Mouse (Mus musculus): ENCODE results near the gene Ppp1ca.

The Ppp1ca gene

GRCm38 (mm10) chr19:4232651-4233050, 40.8 kb downstream of the Ppp1ca start:
- DNase-seq (ENCODE audit: low spot score) = no peak

GRCm38 (mm10) chr19:4234548-4234947, 42.7 kb downstream of the Ppp1ca start:
- no peak for DNase-seq (ENCODE audit: low spot score)

DNA sequence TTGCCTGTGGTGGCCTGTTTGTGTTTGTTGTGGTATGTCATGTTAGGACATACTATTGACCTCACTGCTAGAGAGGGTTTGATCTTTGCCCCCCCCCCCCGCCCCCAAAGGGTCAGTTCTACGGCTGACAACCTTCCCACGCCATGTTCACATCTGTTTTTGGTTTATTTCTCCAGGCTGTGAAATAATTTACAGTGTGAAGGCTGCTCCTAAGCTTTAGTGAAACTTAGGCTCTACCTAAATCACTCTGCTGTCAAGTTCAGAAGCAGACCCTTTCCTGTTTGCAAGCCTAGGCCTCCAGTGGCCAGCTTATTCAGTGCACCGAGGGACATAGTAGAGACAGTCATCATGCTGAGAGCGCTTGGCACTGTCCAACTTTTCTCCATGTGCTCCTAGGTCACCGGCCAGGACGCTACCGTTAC, 48.4 kb downstream of the Ppp1ca start:
- DNase-seq (ENCODE audit: low spot score) = no peak

DNA sequence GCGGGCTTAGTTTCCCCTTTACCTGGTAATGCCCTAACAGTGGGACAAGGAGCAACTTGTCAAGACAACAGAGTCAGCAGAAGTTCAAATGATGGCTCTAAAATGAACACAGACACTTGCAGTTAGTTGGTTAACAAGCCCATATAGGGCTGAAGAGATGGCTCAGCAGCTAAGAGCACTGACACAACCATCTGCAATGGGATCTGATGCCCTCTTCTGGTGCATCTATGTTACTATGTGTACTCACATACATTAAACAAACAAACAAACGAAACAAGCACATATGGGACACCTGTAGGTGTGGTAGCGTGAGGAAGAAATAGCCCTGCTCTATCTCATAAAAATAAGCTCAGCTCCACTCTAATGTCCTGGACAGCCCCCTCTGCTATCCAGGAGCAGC, 50.6 kb downstream of the Ppp1ca start:
- DNase-seq (ENCODE audit: low spot score) = no peak

- no peak for DNase-seq (ENCODE audit: low spot score)
These were observed 52.9 kb downstream of the Ppp1ca start for GRCm38 (mm10) chr19:4244775-4245174.
